Mouse (Mus musculus) cerebellum, postnatal 4 days (tissue): Measurements from ENCODE around the gene Rab11fip5.

ENCODE experiments used
- DNase-seq, 2 experiments: peaks; one replicate each; pipeline ENCODE4 v3.0.0; 2022; ENCODE audit warnings: low spot score in 2 of 2, mixed read lengths in 1 of 2

Gene Rab11fip5

DNA sequence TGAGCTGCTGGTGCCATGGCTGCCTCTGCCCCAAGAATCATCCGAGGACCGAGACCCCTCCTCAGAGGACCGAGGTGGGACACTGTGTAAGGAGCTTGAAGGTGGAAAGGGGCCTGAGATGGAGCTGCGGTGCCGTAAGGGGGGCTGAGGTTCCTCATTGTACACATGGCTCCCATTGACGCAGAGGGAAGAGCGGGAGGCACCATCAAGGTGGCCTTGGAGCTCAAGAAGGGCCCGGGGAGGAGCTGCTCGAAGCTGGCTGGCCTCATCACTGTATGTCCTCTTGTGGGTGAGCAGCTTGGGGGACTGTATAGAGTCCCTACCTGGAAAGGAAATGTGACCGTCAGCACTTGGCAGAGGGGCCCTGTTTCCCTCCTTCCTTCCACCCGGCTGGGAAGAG is 26.3 kb downstream of the Rab11fip5 start:
- DNase-seq, result no peak

DNA sequence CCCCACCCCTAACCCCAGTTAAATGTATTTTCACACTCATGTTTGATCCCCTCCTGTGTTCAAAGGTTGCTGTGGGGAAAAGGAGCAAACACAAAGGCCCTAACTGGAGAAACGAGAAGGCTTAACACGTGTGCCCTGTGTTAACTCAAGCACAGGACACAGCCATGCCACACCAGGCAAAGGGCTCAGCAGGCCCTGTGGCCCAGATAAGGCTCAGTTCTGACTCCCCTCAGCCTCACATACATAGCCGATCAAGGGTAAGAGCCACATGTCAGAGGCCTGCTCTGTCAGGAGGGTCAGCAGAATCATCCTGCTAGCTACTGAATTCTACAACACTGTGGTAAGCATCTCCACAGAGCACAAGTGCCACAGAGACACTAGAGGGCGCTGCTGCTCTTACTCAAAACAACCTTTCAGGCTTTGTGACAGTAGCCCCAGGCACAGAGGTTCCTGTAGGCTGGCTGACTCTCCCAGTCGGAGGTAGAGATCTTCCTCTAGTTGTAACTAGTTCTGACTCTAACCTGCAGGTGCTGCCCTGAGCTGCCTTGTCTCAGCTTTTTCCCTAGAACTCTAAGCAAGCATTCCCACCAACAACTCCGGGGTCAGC is 28.3 kb downstream of the Rab11fip5 start:
- peak; percentile 74 to 85 for DNase-seq

DNA sequence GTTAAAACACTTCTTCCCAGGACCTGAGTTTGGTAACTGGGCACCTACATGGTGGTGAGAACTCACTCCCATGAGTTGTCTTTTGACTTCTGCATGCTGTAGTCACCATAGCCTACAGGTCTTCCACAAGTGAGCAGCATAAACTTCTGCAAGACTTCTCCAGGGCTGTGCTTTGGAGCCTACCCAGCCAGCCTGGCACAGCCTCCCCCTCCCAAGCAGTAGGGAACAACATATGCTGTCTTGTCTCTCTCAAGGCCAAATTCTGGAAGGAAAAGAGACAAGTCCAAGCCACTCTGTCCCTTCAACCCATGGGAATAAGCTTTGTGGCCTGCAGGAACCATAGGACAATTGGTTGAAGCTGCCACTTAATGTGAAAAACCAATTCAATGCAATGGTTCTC is 29.5 kb downstream of the Rab11fip5 start:
- no peak for DNase-seq

DNA sequence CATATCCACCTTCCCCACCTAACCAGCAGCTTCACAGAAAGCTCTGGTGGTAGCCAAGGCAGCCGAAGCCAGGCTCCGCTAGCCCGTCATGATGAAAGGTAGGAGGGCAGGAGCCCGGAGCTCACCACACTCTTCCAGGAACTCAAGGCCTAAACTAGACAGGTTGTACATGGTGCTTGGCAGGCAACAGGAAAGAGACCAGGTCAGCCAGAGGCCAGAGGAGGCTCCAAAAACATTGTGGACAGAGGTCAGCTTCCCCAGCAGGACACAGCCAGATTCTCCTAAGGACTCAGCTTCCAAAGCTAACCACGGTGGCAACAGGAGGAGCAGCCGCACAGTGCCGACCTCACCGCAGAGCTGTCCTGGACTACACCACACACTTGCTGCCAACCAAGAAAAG is 31.4 kb downstream of the Rab11fip5 start:
- DNase-seq, result no peak

DNA sequence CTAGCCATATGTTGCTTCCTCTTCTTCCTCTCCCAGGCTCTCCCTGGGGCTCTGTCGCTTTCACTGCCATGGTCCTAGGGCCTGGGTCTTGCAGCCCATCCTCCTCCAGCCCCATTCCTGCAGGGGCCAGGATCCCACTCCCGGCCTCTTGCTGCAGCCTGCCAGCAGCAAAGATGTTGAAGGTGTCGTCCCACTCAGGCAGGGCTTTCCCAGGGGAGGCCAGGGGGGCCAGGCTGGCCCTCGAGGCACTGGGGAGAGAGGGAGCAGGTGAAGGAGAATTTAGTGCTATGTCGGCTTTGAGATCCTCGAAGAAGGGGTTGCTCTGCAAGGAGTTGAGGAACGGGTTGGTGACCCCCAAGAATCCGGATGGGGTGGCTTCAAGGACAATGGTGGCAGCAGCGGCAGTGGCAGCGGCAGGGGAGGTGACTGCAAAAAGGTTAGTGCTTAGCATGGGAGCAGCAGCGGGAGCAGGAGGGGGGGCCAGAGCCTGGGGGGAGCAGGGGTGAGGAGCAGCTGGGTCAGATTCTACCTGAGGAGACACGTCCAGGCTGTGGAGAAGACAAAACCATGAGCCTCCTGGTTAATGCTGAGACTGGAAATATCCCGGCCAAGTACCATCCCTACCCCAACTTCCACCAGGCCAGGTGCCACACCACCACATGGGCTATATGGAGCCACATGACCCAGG is 32.5 kb downstream of the Rab11fip5 start:
- DNase-seq, result no peak

DNA sequence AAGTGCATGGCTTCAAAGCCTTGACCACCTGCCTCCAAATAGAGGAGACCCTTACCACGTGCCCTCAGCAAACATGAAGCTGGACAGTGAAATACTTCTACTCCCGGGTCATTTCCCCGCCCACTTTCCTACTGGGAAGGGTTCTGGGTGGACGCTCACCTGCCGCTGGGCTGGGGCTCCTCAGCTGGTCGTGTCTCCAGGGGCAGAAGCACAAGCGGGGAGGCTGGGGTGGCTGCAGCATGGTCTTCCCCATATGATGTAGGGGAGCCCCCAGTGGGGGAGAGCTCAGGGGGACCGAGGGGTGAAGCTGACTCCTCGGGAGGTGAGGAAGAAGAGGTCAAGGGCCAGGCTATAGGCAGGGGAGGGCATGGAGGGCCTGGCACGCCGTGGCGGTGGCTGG is 34.2 kb downstream of the Rab11fip5 start:
- no peak for DNase-seq

DNA sequence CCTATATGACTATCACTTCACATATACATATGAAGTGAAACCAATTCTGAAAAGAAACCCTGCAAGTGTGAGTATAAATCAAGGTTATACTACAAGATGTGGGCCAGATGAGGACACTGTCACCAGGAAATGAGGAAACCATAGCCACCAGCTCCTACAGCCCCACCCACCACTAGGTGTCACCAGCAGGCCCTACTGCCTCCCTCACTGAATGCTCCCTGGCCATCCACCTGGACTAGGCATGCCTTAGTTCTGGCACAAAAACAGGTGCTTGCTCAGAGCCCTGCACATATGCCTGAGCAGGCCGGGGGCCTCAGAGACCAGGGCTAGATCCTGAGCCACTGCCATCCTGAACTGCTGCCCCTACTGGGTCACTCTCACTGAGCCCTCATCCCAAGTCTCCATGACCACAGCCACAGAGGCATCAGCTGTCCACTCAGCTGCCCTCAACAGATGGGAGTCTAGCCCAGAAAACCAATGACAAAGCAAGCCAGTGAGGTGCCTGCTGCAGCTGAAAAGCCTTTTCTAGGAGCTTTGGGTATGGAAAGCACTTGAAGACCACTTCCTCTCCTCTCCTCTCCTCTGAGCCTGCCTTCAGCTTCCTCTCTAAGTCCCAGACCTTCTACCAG is 35.0 kb downstream of the Rab11fip5 start:
- DNase-seq, result peak in 1 of 2 experiments; percentile 37

DNA sequence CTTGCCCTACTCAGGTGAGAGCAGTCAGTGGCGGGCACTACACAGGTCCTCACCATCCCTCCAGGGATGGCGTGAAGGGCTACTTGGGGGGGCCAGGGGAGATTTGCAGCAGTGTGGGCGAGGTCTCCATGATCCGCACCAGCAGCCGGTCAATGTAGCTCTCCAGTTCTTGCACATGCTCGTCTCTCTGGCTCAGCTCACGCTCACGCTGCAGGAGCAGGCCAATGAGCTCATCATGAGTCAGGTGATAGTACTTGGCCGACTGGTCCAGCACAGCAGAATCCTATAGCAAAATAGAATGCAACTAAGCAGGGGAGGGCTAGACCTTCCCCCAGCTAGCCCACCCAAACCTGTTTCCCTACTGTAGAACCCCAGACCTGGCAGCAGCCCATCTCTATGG is 37.5 kb downstream of the Rab11fip5 start:
- DNase-seq, result no peak

DNA sequence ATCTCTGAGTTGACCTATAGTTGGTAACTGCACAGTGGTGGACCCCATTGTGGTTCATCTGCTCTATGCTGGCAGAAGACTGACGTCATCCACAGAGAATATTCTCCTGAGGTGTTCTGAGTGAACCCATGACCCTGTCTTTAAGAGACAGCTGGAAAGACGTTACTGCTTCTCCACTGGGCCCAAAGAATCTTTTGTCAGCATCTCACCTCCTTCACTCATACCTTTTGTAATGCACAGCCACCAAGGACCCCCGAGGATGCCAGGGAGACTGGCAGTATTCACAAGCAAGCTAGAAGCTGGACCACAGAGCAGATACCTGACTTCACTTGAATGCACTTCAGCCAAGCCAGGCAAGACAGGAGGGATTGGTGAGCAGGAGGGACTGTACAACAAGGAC is 39.1 kb downstream of the Rab11fip5 start:
- DNase-seq, result no peak

DNA sequence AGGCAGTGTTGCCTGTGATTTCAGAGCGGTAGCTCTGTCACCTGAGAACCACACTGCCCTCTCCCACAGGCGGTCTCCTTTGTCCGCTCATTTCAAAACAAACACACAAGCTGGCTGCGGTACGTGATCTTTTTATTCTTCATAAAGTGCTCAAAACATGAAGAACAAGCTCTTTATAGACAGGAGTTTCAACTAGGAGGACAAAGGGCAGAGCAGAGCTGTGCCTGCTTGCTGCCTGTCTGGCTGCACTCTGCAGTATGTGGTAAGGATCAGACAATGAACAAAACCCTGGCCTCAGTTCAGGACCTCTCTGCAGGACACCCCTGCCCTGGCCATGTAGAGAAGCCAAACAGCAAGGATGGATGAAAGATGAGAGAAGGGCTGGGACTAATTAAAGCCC is 39.6 kb downstream of the Rab11fip5 start:
- no peak for DNase-seq

DNA sequence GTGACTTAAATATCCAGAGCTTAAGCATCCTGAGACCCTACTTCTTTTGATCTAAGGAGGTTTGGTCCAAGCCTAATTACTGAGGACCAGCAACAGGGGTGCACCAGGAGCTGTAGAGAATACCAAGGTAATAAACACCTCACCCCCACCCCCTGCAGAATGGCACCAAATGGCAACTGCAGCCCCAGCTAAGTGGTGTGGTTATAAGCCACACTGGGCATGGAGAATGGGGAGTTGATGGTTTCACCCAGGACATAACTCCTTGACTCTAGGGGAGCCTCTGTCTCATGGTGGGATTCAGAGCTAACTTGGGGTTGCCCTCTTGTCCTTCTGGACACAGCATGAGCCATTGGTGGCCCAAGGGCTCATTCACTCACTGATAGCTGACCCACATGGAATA is 40.2 kb downstream of the Rab11fip5 start:
- DNase-seq, result no peak

DNA sequence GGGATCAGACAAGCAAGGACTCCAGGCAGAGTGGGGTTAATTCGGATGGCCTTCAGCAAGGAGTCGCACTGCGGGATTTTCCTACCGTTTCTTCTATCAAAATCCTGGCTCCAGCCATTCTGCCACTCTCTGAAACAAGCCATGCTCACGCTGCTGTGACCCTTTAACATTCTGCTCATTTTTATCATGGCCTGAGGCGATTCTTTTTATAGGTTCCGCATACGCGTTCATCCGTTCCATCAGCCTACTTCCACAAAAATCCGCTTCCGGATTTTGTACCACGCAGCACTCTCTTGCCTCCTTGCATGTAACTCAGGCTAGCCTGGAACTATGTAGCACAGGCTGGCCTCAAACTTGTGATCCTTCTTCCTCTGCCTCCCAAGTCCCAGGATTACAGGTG is 40.7 kb downstream of the Rab11fip5 start:
- no peak for DNase-seq

DNA sequence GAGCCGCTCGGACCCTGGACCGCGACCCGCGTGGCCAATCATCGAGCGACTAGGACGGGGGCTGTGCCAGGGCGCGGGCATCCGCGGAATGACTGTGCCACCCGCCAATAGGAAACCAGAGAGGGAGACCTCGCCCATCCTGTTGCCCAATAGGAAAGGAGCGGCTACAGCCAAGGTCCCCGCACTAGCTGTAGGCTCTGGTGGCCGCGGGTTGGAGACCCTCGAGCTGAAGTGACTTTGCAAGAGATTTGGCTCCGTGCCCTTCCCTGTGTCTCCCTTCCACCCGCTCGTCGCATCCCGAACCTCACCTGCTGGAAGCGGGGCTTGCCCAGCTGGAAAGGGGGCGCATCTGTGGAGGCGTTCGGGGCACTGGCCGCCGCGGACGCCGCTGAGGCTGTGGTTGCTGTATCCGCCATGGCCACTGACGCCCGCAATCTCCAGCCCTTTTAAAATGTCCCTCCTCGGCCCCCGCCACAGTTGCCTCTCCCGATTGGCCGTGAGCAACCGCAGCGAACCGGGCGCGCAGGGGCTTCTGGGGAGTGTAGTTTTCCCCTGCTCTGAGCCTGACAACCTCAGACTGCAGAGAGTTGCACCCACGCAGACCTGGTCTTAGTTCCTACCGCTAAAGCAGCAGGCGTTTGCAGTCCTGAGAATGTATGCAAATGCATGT is 41.3 kb downstream of the Rab11fip5 start, which contains the start of gene Sfxn5:
TSS of gene Sfxn5 (minus strand) at position 423 of the 670 bp plus-strand sequence.
- DNase-seq, result peak; percentile 96 to 99

DNA sequence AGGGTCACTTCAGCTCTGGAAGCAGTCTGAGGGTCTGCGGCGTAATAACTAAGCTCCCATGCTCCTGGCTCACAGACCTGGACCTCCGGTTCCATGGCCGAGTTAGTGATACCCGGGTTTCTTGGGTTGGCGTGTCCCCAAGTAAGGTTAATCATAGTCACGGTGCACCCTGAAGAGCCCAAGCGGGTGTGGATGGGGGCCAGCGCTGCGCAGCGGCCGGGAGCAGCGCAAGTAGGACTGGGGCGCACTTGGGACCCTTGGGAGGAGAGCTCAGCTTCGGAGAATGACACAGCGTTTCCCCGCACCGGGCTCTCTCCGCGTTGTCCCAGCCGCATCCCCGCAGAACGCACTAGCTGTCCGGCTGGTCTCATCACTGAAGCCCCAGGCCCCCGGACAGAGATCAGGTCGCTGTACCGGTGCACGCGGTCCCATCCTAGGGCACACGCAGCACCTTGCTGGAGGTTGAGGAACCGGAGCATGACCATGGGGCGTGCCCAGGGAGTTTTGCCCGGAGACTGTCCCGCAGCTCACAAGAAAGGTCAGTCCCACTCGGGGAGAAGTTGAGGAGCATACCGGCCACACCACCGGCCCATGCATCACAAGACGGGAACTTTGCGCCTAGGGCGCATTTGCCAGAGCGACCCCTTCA is 42.0 kb downstream of the Rab11fip5 start:
- no peak for DNase-seq

DNA sequence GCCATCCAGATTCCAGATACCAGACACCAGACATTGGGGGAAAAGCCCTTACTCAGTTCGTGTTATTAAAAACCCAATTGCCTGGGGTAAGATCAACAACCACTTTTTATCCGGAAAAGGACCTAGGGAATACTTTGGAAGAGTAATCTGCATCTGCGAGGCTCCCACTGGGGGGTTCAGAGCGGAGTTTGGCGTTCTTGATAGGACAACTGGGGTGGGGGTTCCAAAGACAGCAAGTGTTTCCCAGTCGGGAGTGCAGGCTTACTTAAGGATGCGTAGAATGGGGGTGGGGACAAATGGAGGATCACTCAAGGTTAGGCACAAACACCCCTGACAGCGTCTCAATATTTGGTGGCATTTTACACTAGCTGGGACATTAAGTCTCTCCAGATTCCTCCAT is 42.7 kb downstream of the Rab11fip5 start:
- DNase-seq, result no peak

DNA sequence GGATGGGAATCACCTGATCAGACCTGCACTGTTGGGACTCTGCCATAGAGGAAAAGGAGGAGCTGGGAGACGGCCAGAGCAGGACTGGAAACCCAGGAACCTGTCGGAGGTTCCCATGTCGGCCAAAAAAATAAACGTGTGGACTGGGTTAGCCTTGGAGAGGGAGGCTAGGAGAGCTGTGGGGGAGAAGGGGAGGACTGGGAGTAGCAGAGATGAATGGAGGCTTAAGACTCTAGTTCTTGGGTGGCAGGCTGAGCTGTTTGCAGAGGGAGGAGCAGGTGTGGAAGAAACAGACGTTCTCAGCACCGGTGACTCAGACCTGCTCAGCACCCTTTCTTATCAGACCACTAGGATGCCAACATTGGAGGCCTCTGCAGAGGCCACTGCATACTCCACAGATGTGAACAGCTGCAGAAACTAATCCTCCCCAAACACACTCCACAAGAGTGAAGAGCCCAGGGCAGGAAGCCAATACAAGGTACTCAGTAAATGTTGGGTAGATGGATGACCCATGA is 43.2 kb downstream of the Rab11fip5 start:
- DNase-seq, result no peak

DNA sequence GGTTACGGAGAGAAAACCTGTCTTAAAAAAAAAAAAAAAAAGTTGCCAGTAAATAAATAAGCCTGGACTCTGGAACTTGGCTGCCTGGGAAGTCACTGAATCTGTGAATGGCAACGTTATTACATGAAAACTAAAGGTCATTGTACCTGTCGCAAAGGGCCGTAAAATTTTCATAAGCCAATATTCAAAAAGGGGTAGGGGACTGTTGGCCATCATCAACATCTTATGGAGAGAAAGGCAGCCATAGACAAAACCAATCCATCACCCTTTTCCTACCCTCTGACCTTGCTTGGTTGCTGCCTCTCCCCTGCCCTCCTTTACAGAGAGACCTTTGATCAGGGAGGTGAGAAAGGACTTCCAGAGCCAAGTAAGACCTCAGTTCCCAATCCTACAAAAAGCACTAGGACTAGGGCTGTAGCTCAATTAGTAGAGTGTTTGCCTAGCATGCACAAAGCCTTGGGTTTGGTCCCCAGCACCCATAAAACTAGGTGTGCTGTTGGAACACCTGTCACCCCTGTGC is 44.7 kb downstream of the Rab11fip5 start:
- DNase-seq, result no peak

DNA sequence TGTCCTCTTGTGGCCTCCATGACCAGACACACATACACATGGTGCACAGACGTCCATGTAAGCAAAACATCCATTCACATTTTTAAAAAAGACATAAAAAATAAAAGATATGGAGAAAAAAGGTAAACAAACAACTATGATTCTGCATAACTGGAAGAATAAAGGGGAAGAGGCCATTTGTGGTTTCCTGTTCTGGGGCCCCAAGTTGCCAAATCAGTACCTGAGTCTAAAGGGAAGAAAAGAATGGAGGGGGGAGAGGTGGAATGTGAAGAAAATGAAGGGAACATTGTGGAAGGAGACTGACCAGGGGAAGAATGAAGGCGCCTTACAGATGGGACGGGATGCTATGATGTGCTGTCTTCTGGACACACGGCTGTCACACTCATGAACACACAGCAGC is 47.9 kb downstream of the Rab11fip5 start:
- no peak for DNase-seq

DNA sequence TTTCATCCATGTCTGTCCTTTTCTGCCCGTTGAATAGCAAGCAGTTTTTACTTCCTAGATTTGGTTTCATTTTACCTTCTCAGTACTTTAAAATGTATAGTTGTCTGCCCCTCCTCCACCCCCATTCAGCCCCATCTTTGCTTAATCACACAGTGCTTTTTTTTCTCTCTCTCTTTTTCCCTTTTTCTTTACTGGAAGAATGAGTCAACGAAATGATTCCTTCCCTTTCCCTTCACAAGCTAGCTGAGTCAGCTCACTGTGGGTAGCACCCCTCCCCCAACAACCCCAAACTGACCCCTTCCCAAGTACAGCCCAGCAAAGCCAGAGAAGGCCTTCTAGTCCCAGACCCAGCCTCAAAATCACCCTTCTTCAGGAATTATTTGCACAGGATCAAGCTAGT is 49.3 kb downstream of the Rab11fip5 start:
- DNase-seq, result no peak

DNA sequence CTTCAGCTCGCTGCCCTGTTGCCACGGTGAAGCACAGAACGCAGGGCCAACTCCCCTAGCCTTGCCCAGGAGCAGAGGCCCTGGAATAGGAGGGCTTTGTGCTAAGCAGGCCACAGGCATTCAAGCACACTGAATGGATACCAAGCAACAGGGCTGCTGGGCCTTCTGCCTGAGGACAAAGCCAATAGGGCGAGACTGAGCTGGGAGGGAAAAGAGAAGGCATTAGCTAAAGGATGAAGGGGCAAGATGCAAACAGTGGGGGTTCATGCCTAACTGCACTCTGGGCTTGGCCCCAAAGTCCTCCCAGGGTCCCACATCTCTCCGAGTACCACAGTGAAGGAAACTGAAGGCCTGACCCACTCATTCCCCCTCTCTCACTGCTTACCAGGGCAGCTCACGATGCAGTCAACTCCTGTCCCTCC is 54.0 kb downstream of the Rab11fip5 start:
- DNase-seq, result peak in 1 of 2 experiments; percentile 51

DNA sequence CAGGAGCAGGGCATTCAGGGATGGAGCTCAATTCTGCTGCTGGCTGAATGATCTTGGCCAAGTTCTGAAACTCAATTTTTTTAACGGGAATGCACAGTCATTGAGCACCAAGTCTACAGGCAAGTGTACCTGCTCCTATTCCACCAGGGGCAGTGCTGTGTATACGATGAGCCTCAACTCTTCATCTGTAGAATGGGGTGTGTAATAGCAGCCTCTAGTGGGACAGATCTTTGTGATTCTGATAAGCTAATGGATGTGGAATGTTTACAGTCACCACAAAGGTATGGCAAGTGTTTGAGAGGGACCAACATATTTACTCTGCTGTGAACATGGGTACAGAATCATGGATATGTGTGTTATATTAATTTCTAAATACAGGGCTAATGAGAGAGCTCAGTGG is 58.2 kb downstream of the Rab11fip5 start:
- DNase-seq, result no peak
